Mouse (Mus musculus) olfactory bulb, adult 2 months (tissue): ENCODE measurements around the gene Myo1b.

ENCODE experiments used
- CTCF ChIP-seq: fragments of 200-500 bp; IDR thresholded peaks from 2 replicates; pipeline ENCODE4 v1.5.1; 2012; ENCODE audit warnings: low read depth, mild to moderate bottlenecking, low read length, moderate library complexity; ENCODE audit not compliant: insufficient read depth
- POLR2A ChIP-seq: fragments of 200-500 bp; IDR thresholded peaks from 2 replicates; pipeline ENCODE4 v1.6.1; 2012; ENCODE audit warnings: mild to moderate bottlenecking, low read depth, low read length, moderate library complexity; ENCODE audit not compliant: insufficient read depth

DNA sequence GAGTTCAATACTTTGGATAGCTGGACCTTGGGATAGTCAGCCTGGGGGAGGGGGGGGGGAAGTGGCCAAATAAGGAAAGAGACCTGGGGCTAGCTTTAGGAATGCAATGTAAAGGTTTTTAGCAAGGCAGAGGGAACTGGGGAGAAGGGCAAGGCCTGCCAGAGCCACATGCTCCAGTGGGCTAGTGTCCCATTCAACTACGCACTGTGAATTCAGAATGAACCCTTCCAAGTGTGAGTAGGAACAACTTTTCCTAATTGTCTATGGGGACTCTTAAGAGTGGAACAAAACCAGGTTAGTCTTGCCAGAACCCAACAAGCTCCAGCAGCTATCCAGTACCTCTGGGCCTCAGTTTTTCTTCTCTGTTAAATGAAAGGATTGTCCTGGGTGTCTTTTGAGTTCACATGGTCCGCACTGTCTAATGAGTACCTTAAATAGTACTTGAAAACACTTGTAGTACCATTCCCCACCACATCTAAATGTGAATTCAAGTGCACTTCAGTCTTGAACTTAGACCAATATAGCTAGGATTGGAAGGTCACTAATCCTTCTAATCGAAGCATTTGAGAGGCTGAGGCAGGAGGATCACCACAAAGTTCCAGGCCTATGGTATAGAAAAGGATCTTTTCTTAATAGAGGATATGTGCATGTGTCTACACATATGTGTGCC, 172.0 kb downstream of the Myo1b start:
- TF ChIP-seq CTCF (no peak), POLR2A (no peak)
